Mouse (Mus musculus) intestine, embryonic 15.5 days (tissue): Measurements from ENCODE around the gene Parva. TPM values are rescaled to one million over a fixed set of nuclear protein-coding genes. Genes with fewer than 3 reads are reported as not detected.

ENCODE experiments used
- ATAC-seq: fragments of 200-750 bp; cut with Nextera tagmentation; 2 replicates; pipeline ENCODE4 v1.8.0; 2017; ENCODE audit warnings: moderate TSS enrichment, moderate library complexity
- H3K27ac ChIP-seq: fragments of 300-500 bp; sonication (generic); 2 replicates; pipeline ENCODE4 v1.5.1; 2015; ENCODE audit warnings: mild to moderate bottlenecking, inconsistent platforms
- H3K27me3 ChIP-seq: fragments of 300-500 bp; sonication (generic); replicated peaks from 2 replicates; pipeline ENCODE4 v1.6.1; 2015; ENCODE audit warnings: inconsistent platforms
- H3K36me3 ChIP-seq: fragments of 300-500 bp; sonication (generic); 2 replicates; pipeline ENCODE4 v1.6.1; 2015; ENCODE audit warnings: inconsistent platforms
- H3K4me1 ChIP-seq: fragments of 300-500 bp; sonication (generic); replicated peaks from 2 replicates; pipeline ENCODE4 v1.6.1; 2015; ENCODE audit warnings: inconsistent platforms
- H3K4me2 ChIP-seq: fragments of 300-500 bp; sonication (generic); replicated peaks from 2 replicates; pipeline ENCODE4 v1.6.1; 2015; ENCODE audit warnings: mild to moderate bottlenecking, inconsistent platforms
- H3K4me3 ChIP-seq: fragments of 300-500 bp; sonication (generic); replicated peaks from 2 replicates; pipeline ENCODE4 v1.5.1; 2015; ENCODE audit warnings: inconsistent platforms
- H3K9ac ChIP-seq: fragments of 300-500 bp; sonication (generic); 2 replicates; pipeline ENCODE4 v1.6.1; 2015; ENCODE audit warnings: inconsistent platforms
- H3K9me3 ChIP-seq: fragments of 300-500 bp; sonication (generic); 2 replicates; pipeline ENCODE4 v1.6.1; 2016; ENCODE audit warnings: inconsistent platforms
- WGBS: fragments of 180-500 bp; shearing (Covaris S2); methylation state at CpG from one replicate; pipeline ENCODE4 v1.1.7; 2015; 5-methylcytosine and 5-hydroxymethylcytosine counted together
- polyA plus RNA-seq: library from polyadenylated mRNA; unstranded; fragments of >200 nt; fragmentation: Nextera tagmentation; extraction: Ambion mirVana; gene quantifications from 2 replicates; pipeline ENCODE4 v1.2.1, GENCODE M21; 2015

Parva gene
- polyA plus RNA-seq, 1 experiment from 2014 or later: 90.0 TPM

GRCm38 (mm10) chr7:112600163-112600562 is 172.9 kb downstream of the Parva start:
- no peak overlapping the region for H3K9ac ChIP-seq
- H3K27me3 ChIP-seq: no peaks in the 10 kb centered on the region
- peaks cover 11% of the 10 kb centered on the region; the same call in 1 of the 2 replicates for H3K4me1 ChIP-seq
- no peak for ATAC-seq
- no peaks in the 10 kb centered on the region for H3K36me3 ChIP-seq
- H3K4me2 ChIP-seq: no peak overlapping the region
- H3K27ac ChIP-seq: no peak overlapping the region
- H3K9me3 ChIP-seq: no peaks in the 10 kb centered on the region
- WGBS: 72% methylated on average over 3 of the region's 3 CpGs
- H3K4me3 ChIP-seq: no peak overlapping the region

- H3K9me3 ChIP-seq: no peaks in the 10 kb centered on the region
- 0 out of 2 replicates have a peak overlapping the region, but pooled peaks have one; percentile 17 for H3K27ac ChIP-seq
- H3K4me3 ChIP-seq: no peak overlapping the region
- H3K4me2 ChIP-seq: no peak overlapping the region
- 0 out of 2 replicates have a peak, but pooled peaks cover 4% of the 10 kb centered on the region for H3K4me1 ChIP-seq
- WGBS: 81% methylated on average over 5 of the region's 5 CpGs
- no peak overlapping the region for H3K9ac ChIP-seq
- ATAC-seq: no peak
- no peaks in the 10 kb centered on the region for H3K27me3 ChIP-seq
- H3K36me3 ChIP-seq: no peaks in the 10 kb centered on the region
Observed at GRCm38 (mm10) chr7:112602966-112603365, 175.7 kb downstream of the Parva start.

- H3K36me3 ChIP-seq: no peaks in the 10 kb centered on the region
- no peak overlapping the region for H3K9ac ChIP-seq
- H3K4me3 ChIP-seq: no peak overlapping the region
- peak; percentile 70; the same call in 1 of the 2 replicates for ATAC-seq
- H3K4me2 ChIP-seq: no peak overlapping the region
- H3K4me1 ChIP-seq: 0 out of 2 replicates have a peak, but pooled peaks cover 4% of the 10 kb centered on the region
- H3K27me3 ChIP-seq: no peaks in the 10 kb centered on the region
- H3K9me3 ChIP-seq: no peaks in the 10 kb centered on the region
- H3K27ac ChIP-seq: 0 out of 2 replicates have a peak overlapping the region, but pooled peaks have one; percentile 17
- 45% methylated on average over 10 of the region's 10 CpGs for WGBS
Observed at GRCm38 (mm10) chr7:112603496-112604170, 176.3 kb downstream of the Parva start.

GRCm38 (mm10) chr7:112604209-112604608 is 176.9 kb downstream of the Parva start:
- H3K4me1 ChIP-seq: 0 out of 2 replicates have a peak, but pooled peaks cover 4% of the 10 kb centered on the region
- H3K4me3 ChIP-seq: no peak overlapping the region
- no peak for ATAC-seq
- no peak overlapping the region for H3K9ac ChIP-seq
- H3K36me3 ChIP-seq: no peaks in the 10 kb centered on the region
- no peak overlapping the region for H3K4me2 ChIP-seq
- no peaks in the 10 kb centered on the region for H3K27me3 ChIP-seq
- WGBS: 62% methylated on average over 8 of the region's 8 CpGs
- H3K9me3 ChIP-seq: no peaks in the 10 kb centered on the region
- no peak overlapping the region for H3K27ac ChIP-seq

- H3K27ac ChIP-seq: no peak overlapping the region
- no peak overlapping the region for H3K9ac ChIP-seq
- no peaks in the 10 kb centered on the region for H3K36me3 ChIP-seq
- no peak overlapping the region for H3K4me3 ChIP-seq
- WGBS: 80% methylated on average over 3 of the region's 3 CpGs
- H3K27me3 ChIP-seq: no peaks in the 10 kb centered on the region
- H3K9me3 ChIP-seq: no peaks in the 10 kb centered on the region
- no peaks in the 10 kb centered on the region for H3K4me1 ChIP-seq
- H3K4me2 ChIP-seq: no peak overlapping the region
- ATAC-seq: no peak
Observed at GRCm38 (mm10) chr7:112614046-112614790, 186.9 kb downstream of the Parva start.

- Histone ChIP-seq H3K9ac (no peak overlapping the region), H3K36me3 (no peaks in the 10 kb centered on the region), H3K4me3 (no peak overlapping the region), H3K4me2 (no peak overlapping the region), H3K27me3 (no peaks in the 10 kb centered on the region), H3K9me3 (no peaks in the 10 kb centered on the region), H3K27ac (no peak overlapping the region), H3K4me1 (no peaks in the 10 kb centered on the region)
- WGBS: 58% methylated on average over 10 of the region's 10 CpGs
- ATAC-seq: 0 out of 2 replicates have a peak, but pooled peaks have one; percentile 39
Observed at GRCm38 (mm10) chr7:112614791-112615668, 187.7 kb downstream of the Parva start.

- Histone ChIP-seq H3K27me3 (no peaks in the 10 kb centered on the region), H3K27ac (no peak overlapping the region), H3K9ac (no peak overlapping the region), H3K4me3 (no peak overlapping the region), H3K4me2 (peak overlapping the region; percentile 40), H3K36me3 (no peaks in the 10 kb centered on the region), H3K4me1 (0 out of 2 replicates have a peak, but pooled peaks cover 3% of the 10 kb centered on the region), H3K9me3 (no peaks in the 10 kb centered on the region)
- ATAC-seq: peak; percentile 28; the same call in 1 of the 2 replicates
- WGBS: 59% methylated on average over 22 of the region's 22 CpGs
Observed at GRCm38 (mm10) chr7:112620322-112621179, 193.2 kb downstream of the Parva start.

GRCm38 (mm10) chr7:112627481-112627880 is 200.2 kb downstream of the Parva start:
- Histone ChIP-seq H3K27ac (no peak overlapping the region), H3K36me3 (no peaks in the 10 kb centered on the region), H3K9ac (no peak overlapping the region), H3K4me1 (0 out of 2 replicates have a peak, but pooled peaks cover 3% of the 10 kb centered on the region), H3K9me3 (no peaks in the 10 kb centered on the region), H3K4me3 (no peak overlapping the region), H3K4me2 (no peak overlapping the region), H3K27me3 (no peaks in the 10 kb centered on the region)
- no peak for ATAC-seq
- 49% methylated on average over 4 of the region's 4 CpGs for WGBS

- 87% methylated on average over 10 of the region's 10 CpGs for WGBS
- no peak for ATAC-seq
- no peak overlapping the region for H3K4me2 ChIP-seq
Observed at GRCm38 (mm10) chr7:112634505-112635213, 207.4 kb downstream of the Parva start.

GRCm38 (mm10) chr7:112635936-112636335 is 208.6 kb downstream of the Parva start:
- H3K27ac ChIP-seq: no peak overlapping the region
- no peaks in the 10 kb centered on the region; the same call in 1 of the 2 replicates for H3K9me3 ChIP-seq
- no peak for ATAC-seq
- no peak overlapping the region for H3K4me2 ChIP-seq
- H3K4me1 ChIP-seq: no peaks in the 10 kb centered on the region
- no peak overlapping the region for H3K9ac ChIP-seq
- H3K4me3 ChIP-seq: no peak overlapping the region
- no peaks in the 10 kb centered on the region for H3K36me3 ChIP-seq
- WGBS: 95% methylated on average over 2 of the region's 2 CpGs
- H3K27me3 ChIP-seq: no peaks in the 10 kb centered on the region

More at GRCm38 (mm10) chr7:112634505-112635213, 207.4 kb downstream of the Parva start:
- H3K27ac ChIP-seq: no peak overlapping the region
- H3K36me3 ChIP-seq: no peaks in the 10 kb centered on the region
- H3K9me3 ChIP-seq: no peaks in the 10 kb centered on the region; the same call in 1 of the 2 replicates
- no peak overlapping the region for H3K4me3 ChIP-seq
- H3K4me1 ChIP-seq: no peaks in the 10 kb centered on the region
- no peaks in the 10 kb centered on the region for H3K27me3 ChIP-seq
- H3K9ac ChIP-seq: no peak overlapping the region
